Mouse (Mus musculus) heart, embryonic 11.5 days (tissue): Measurements from ENCODE around the gene Eef2k. TPM values are rescaled to one million over a fixed set of nuclear protein-coding genes. Genes with fewer than 3 reads are reported as not detected.
A peak's percentile ranks its signal among the peaks of the same experiment; 100 is the strongest.

ENCODE experiments used
- ATAC-seq: fragments of 200-750 bp; cut with Nextera tagmentation; replicated peaks from 2 replicates; pipeline ENCODE4 v1.8.0; 2017; ENCODE audit warnings: moderate library complexity; ENCODE audit not compliant: insufficient number of reproducible peaks, low FRiP score, low TSS enrichment
- H3K27ac ChIP-seq: fragments of 300-500 bp; sonication (generic); 2 replicates; pipeline ENCODE4 v1.5.1; 2014; ENCODE audit warnings: mild to moderate bottlenecking, low read depth, low read length
- H3K27me3 ChIP-seq: fragments of 300-500 bp; sonication (generic); 2 replicates; pipeline ENCODE4 v1.6.1; 2014; ENCODE audit warnings: mild to moderate bottlenecking, low read length, mixed read lengths; ENCODE audit not compliant: control insufficient read depth, insufficient read depth
- H3K36me3 ChIP-seq: fragments of 300-500 bp; sonication (generic); 2 replicates; pipeline ENCODE4 v1.6.1; 2014; ENCODE audit warnings: mild to moderate bottlenecking, low read length, moderate library complexity, mixed read lengths; ENCODE audit not compliant: control insufficient read depth, insufficient read depth
- H3K4me1 ChIP-seq: fragments of 300-500 bp; sonication (generic); 2 replicates; pipeline ENCODE4 v1.6.1; 2014; ENCODE audit warnings: low read length; ENCODE audit not compliant: control insufficient read depth, insufficient read depth
- H3K4me2 ChIP-seq: fragments of 300-500 bp; sonication (generic); 2 replicates; pipeline ENCODE4 v1.6.1; 2014; ENCODE audit warnings: mild to moderate bottlenecking, moderate library complexity
- H3K4me3 ChIP-seq: fragments of 300-500 bp; sonication (generic); 2 replicates; pipeline ENCODE4 v1.5.1; 2014; ENCODE audit warnings: low read depth, low read length
- H3K9ac ChIP-seq: fragments of 300-500 bp; sonication (generic); 2 replicates; pipeline ENCODE4 v1.6.1; 2014; ENCODE audit warnings: mild to moderate bottlenecking, low read depth, low read length, moderate library complexity
- H3K9me3 ChIP-seq: fragments of 300-500 bp; sonication (generic); replicated peaks from 2 replicates; pipeline ENCODE4 v1.6.1; 2016; ENCODE audit warnings: low read length; ENCODE audit not compliant: control insufficient read depth
- WGBS: fragments of 180-500 bp; shearing (Covaris S2); extraction: QIAGEN DNeasy Blood & Tissue Kit; methylation state at CpG from one replicate; pipeline ENCODE4 v1.1.7; 2014; ENCODE audit not compliant: insufficient replicate concordance; 5-methylcytosine and 5-hydroxymethylcytosine counted together
- polyA plus RNA-seq: library from polyadenylated mRNA; unstranded; fragments of >200 nt; fragmentation: Nextera tagmentation; extraction: Ambion mirVana; gene quantifications from 2 replicates; pipeline ENCODE4 v1.2.1, GENCODE M21; 2014

Gene Eef2k
- polyA plus RNA-seq, 1 experiment from 2014 or later, result 5.0 TPM

- Histone ChIP-seq H3K4me1 (peaks cover 52% of the 10 kb centered on the region), H3K9me3 (no peaks in the 10 kb centered on the region), H3K27ac (no peak overlapping the region)
These were observed 18.3 kb downstream of the Eef2k start for GRCm38 (mm10) chr7:120860799-120861487.

GRCm38 (mm10) chr7:120861488-120862047, 18.9 kb downstream of the Eef2k start:
- Histone ChIP-seq H3K27ac (peak overlapping the region; percentile 71), H3K4me3 (no peak overlapping the region), H3K4me2 (peak overlapping the region; percentile 34; the same call in 1 of the 2 replicates), H3K36me3 (0 out of 2 replicates have a peak, but pooled peaks cover 4% of the 10 kb centered on the region), H3K27me3 (no peaks in the 10 kb centered on the region), H3K4me1 (peaks cover 59% of the 10 kb centered on the region), H3K9me3 (no peaks in the 10 kb centered on the region), H3K9ac (0 out of 2 replicates have a peak overlapping the region, but pooled peaks have one; percentile 28)
- 15% methylated on average over 2 of the region's 2 CpGs for WGBS
- ATAC-seq, result peak; percentile 67; the same call in 1 of the 2 replicates

More at GRCm38 (mm10) chr7:120860799-120861487, 18.3 kb downstream of the Eef2k start:
- Histone ChIP-seq H3K4me2 (no peak overlapping the region), H3K4me3 (no peak overlapping the region), H3K27me3 (no peaks in the 10 kb centered on the region), H3K9ac (no peak overlapping the region), H3K36me3 (0 out of 2 replicates have a peak, but pooled peaks cover 4% of the 10 kb centered on the region)
- 45% methylated on average over 10 of the region's 10 CpGs for WGBS
- no peak for ATAC-seq

GRCm38 (mm10) chr7:120862196-120862595, 19.6 kb downstream of the Eef2k start:
- Histone ChIP-seq H3K9ac (0 out of 2 replicates have a peak overlapping the region, but pooled peaks have one; percentile 28), H3K4me3 (no peak overlapping the region), H3K27me3 (no peaks in the 10 kb centered on the region), H3K9me3 (no peaks in the 10 kb centered on the region), H3K4me1 (peaks cover 61% of the 10 kb centered on the region), H3K27ac (peak overlapping the region; percentile 71), H3K36me3 (0 out of 2 replicates have a peak, but pooled peaks cover 4% of the 10 kb centered on the region), H3K4me2 (peak overlapping the region; percentile 34; the same call in 1 of the 2 replicates)
- no peak for ATAC-seq
- 26% methylated on average over 3 of the region's 3 CpGs for WGBS

- Histone ChIP-seq H3K27me3 (no peaks in the 10 kb centered on the region), H3K27ac (no peak overlapping the region), H3K36me3 (0 out of 2 replicates have a peak, but pooled peaks cover 4% of the 10 kb centered on the region), H3K4me1 (peaks cover 66% of the 10 kb centered on the region), H3K9ac (no peak overlapping the region), H3K4me2 (no peak overlapping the region), H3K4me3 (no peak overlapping the region), H3K9me3 (no peaks in the 10 kb centered on the region)
- no peak for ATAC-seq
- 56% methylated on average over 7 of the region's 7 CpGs for WGBS
These were observed 20.0 kb downstream of the Eef2k start for GRCm38 (mm10) chr7:120862626-120863025.

GRCm38 (mm10) chr7:120863476-120863875, 20.8 kb downstream of the Eef2k start:
- no peak for ATAC-seq
- Histone ChIP-seq H3K36me3 (0 out of 2 replicates have a peak, but pooled peaks cover 2% of the 10 kb centered on the region), H3K27ac (no peak overlapping the region)

GRCm38 (mm10) chr7:120865100-120865499, 22.5 kb downstream of the Eef2k start:
- Histone ChIP-seq H3K9ac (peak overlapping the region; percentile 31; the same call in 1 of the 2 replicates), H3K36me3 (no peaks in the 10 kb centered on the region), H3K4me1 (peaks cover 77% of the 10 kb centered on the region), H3K4me3 (peak overlapping the region; percentile 6; the same call in 1 of the 2 replicates), H3K4me2 (peak overlapping the region; percentile 53), H3K9me3 (no peaks in the 10 kb centered on the region), H3K27me3 (no peaks in the 10 kb centered on the region), H3K27ac (peak overlapping the region; percentile 84)
- peak; percentile 76 for ATAC-seq
- WGBS, result 16% methylated on average over 7 of the region's 7 CpGs

More at GRCm38 (mm10) chr7:120863476-120863875, 20.8 kb downstream of the Eef2k start:
- H3K4me1 ChIP-seq, result peaks cover 68% of the 10 kb centered on the region
- H3K9me3 ChIP-seq, result no peaks in the 10 kb centered on the region
- H3K9ac ChIP-seq, result no peak overlapping the region
- WGBS, result 41% methylated on average over 5 of the region's 5 CpGs
- no peak overlapping the region for H3K4me2 ChIP-seq
- no peaks in the 10 kb centered on the region for H3K27me3 ChIP-seq
- no peak overlapping the region for H3K4me3 ChIP-seq

GRCm38 (mm10) chr7:120865832-120866231, 23.2 kb downstream of the Eef2k start:
- Histone ChIP-seq H3K36me3 (no peaks in the 10 kb centered on the region), H3K4me2 (no peak overlapping the region; the same call in 1 of the 2 replicates), H3K27ac (peak overlapping the region; percentile 84), H3K9ac (peak overlapping the region; percentile 49; the same call in 1 of the 2 replicates), H3K27me3 (no peaks in the 10 kb centered on the region), H3K4me1 (peaks cover 76% of the 10 kb centered on the region), H3K9me3 (no peaks in the 10 kb centered on the region), H3K4me3 (no peak overlapping the region)
- peak; percentile 82 for ATAC-seq
- 48% methylated on average over 4 of the region's 4 CpGs for WGBS

- H3K27me3 ChIP-seq, result no peaks in the 10 kb centered on the region
- no peak overlapping the region for H3K9ac ChIP-seq
- H3K4me2 ChIP-seq, result no peak overlapping the region
- H3K27ac ChIP-seq, result peak overlapping the region; percentile 84
- peaks cover 69% of the 10 kb centered on the region for H3K4me1 ChIP-seq
- no peak overlapping the region for H3K4me3 ChIP-seq
- ATAC-seq, result no peak
- no peaks in the 10 kb centered on the region for H3K36me3 ChIP-seq
- 49% methylated on average over 2 of the region's 2 CpGs for WGBS
- no peaks in the 10 kb centered on the region for H3K9me3 ChIP-seq
These were observed 24.1 kb downstream of the Eef2k start for GRCm38 (mm10) chr7:120866684-120867083.
